Mouse (Mus musculus): ENCODE measurements around the gene Pank2. TPM values are rescaled to one million over a fixed set of nuclear protein-coding genes. Genes with fewer than 3 reads are reported as not detected.
"Not testable (repeated sequence)": the region's sequence is repeated elsewhere in the genome, so short reads cannot be mapped to it uniquely, and the experiment has no call there.

Pank2 gene
- total RNA-seq, 1 experiment = 22.0 TPM

- Histone ChIP-seq H3K36me3 (ENCODE audit: control insufficient read depth, insufficient read depth, low read length, poor library complexity, severe bottlenecking) (no peaks in the 10 kb centered on the region), H3K9ac (ENCODE audit: insufficient read depth, low read depth, low read length, poor library complexity, severe bottlenecking) (no peak overlapping the region), H3K4me3 (ENCODE audit: insufficient read depth in 1 of 2, low read depth in 1 of 2, low read length in 2 of 2, poor library complexity in 1 of 2, severe bottlenecking in 1 of 2) (no peak overlapping the region), H3K27ac (ENCODE audit: insufficient read depth, low read depth, low read length, poor library complexity, severe bottlenecking) (no peak overlapping the region), H3K9me3 (ENCODE audit: control insufficient read depth, insufficient read depth, low read depth, low read length) (no peaks in the 10 kb centered on the region), H3K4me1 (ENCODE audit: control insufficient read depth in 2 of 2, insufficient read depth in 2 of 2, low read length in 2 of 2, poor library complexity in 1 of 2) (peaks cover 0 to 4% of the 10 kb centered on the region in 2 experiments; a peak in 3 of 4 replicates)
- TF ChIP-seq ZC3H11A (IDR thresholded peaks at IDR 0.05; ENCODE audit: borderline replicate concordance, low read depth, low read length) = no peak
- no peak for TF ChIP-seq CHD2 (IDR thresholded peaks at IDR 0.05; ENCODE audit: low read depth, low read length)
- no peak for TF ChIP-seq ZNF384 (IDR thresholded peaks at IDR 0.05; ENCODE audit: low read depth, low read length)
- no peak for TF ChIP-seq HCFC1 (IDR thresholded peaks at IDR 0.05; ENCODE audit: borderline replicate concordance, insufficient read depth, low read length)
- TF ChIP-seq MAFK (IDR thresholded peaks at IDR 0.05; ENCODE audit: insufficient read depth, low read depth, low read length) = no peak
- in situ Hi-C loops (cut with MboI; ENCODE audit: low sequenced_read_pairs in 2 of 2, unreplicated experiment in 2 of 2) = no loop called here
- no peak for DNase-seq (ENCODE audit: low read depth, low spot score)
These were observed 40.3 kb upstream of the Pank2 start for GRCm38 (mm10) chr2:131221853-131222515.

- no peaks in the 10 kb centered on the region for H3K9me3 ChIP-seq (ENCODE audit: control insufficient read depth, insufficient read depth, low read depth, low read length)
- no peak for TF ChIP-seq CHD2 (IDR thresholded peaks at IDR 0.05; ENCODE audit: low read depth, low read length)
- TF ChIP-seq MAFK (IDR thresholded peaks at IDR 0.05; ENCODE audit: insufficient read depth, low read depth, low read length) = no peak
- no peak for TF ChIP-seq ZNF384 (IDR thresholded peaks at IDR 0.05; ENCODE audit: low read depth, low read length)
- no peak for TF ChIP-seq HCFC1 (IDR thresholded peaks at IDR 0.05; ENCODE audit: borderline replicate concordance, insufficient read depth, low read length)
- no peak for TF ChIP-seq ZC3H11A (IDR thresholded peaks at IDR 0.05; ENCODE audit: borderline replicate concordance, low read depth, low read length)
- no peak overlapping the region for H3K27ac ChIP-seq (ENCODE audit: insufficient read depth, low read depth, low read length, poor library complexity, severe bottlenecking)
- peaks cover 0 to 2% of the 10 kb centered on the region in 2 experiments; a peak in 2 of 4 replicates for H3K4me1 ChIP-seq (ENCODE audit: control insufficient read depth in 2 of 2, insufficient read depth in 2 of 2, low read length in 2 of 2, poor library complexity in 1 of 2)
- H3K36me3 ChIP-seq (ENCODE audit: control insufficient read depth, insufficient read depth, low read length, poor library complexity, severe bottlenecking) = no peaks in the 10 kb centered on the region
- no peak for DNase-seq (ENCODE audit: low read depth, low spot score)
- H3K4me3 ChIP-seq (ENCODE audit: insufficient read depth in 1 of 2, low read depth in 1 of 2, low read length in 2 of 2, poor library complexity in 1 of 2, severe bottlenecking in 1 of 2) = no peak overlapping the region
- in situ Hi-C loops (cut with MboI; ENCODE audit: low sequenced_read_pairs in 2 of 2, unreplicated experiment in 2 of 2) = no loop called here
- H3K9ac ChIP-seq (ENCODE audit: insufficient read depth, low read depth, low read length, poor library complexity, severe bottlenecking) = no peak overlapping the region
These were observed 39.7 kb upstream of the Pank2 start for GRCm38 (mm10) chr2:131222562-131222961.

GRCm38 (mm10) chr2:131223569-131223968, 38.7 kb upstream of the Pank2 start:
- Histone ChIP-seq H3K4me1 (ENCODE audit: control insufficient read depth in 2 of 2, insufficient read depth in 2 of 2, low read length in 2 of 2, poor library complexity in 1 of 2) (peaks cover 0 to 2% of the 10 kb centered on the region in 2 experiments; a peak in 1 of 4 replicates), H3K27ac (ENCODE audit: insufficient read depth, low read depth, low read length, poor library complexity, severe bottlenecking) (no peak overlapping the region), H3K36me3 (ENCODE audit: control insufficient read depth, insufficient read depth, low read length, poor library complexity, severe bottlenecking) (no peaks in the 10 kb centered on the region), H3K9ac (ENCODE audit: insufficient read depth, low read depth, low read length, poor library complexity, severe bottlenecking) (no peak overlapping the region), H3K9me3 (ENCODE audit: control insufficient read depth, insufficient read depth, low read depth, low read length) (no peaks in the 10 kb centered on the region), H3K4me3 (ENCODE audit: insufficient read depth in 1 of 2, low read depth in 1 of 2, low read length in 2 of 2, poor library complexity in 1 of 2, severe bottlenecking in 1 of 2) (no peak overlapping the region)
- DNase-seq (ENCODE audit: low read depth, low spot score) = no peak
- TF ChIP-seq MAFK (IDR thresholded peaks at IDR 0.05; ENCODE audit: insufficient read depth, low read depth, low read length) (no peak), CHD2 (IDR thresholded peaks at IDR 0.05; ENCODE audit: low read depth, low read length) (no peak), ZNF384 (IDR thresholded peaks at IDR 0.05; ENCODE audit: low read depth, low read length) (no peak), ZC3H11A (IDR thresholded peaks at IDR 0.05; ENCODE audit: borderline replicate concordance, low read depth, low read length) (no peak), HCFC1 (IDR thresholded peaks at IDR 0.05; ENCODE audit: borderline replicate concordance, insufficient read depth, low read length) (no peak)
- in situ Hi-C loops (cut with MboI; ENCODE audit: low sequenced_read_pairs in 2 of 2, unreplicated experiment in 2 of 2) = no loop called here

- Histone ChIP-seq H3K4me1 (ENCODE audit: control insufficient read depth in 2 of 2, insufficient read depth in 2 of 2, low read length in 2 of 2, poor library complexity in 1 of 2) (peaks cover 2% of the 10 kb centered on the region in 2 experiments; a peak in 2 of 4 replicates), H3K36me3 (ENCODE audit: control insufficient read depth, insufficient read depth, low read length, poor library complexity, severe bottlenecking) (no peaks in the 10 kb centered on the region), H3K9ac (ENCODE audit: insufficient read depth, low read depth, low read length, poor library complexity, severe bottlenecking) (no peak overlapping the region), H3K27ac (ENCODE audit: insufficient read depth, low read depth, low read length, poor library complexity, severe bottlenecking) (no peak overlapping the region), H3K4me3 (ENCODE audit: insufficient read depth in 1 of 2, low read depth in 1 of 2, low read length in 2 of 2, poor library complexity in 1 of 2, severe bottlenecking in 1 of 2) (no peak overlapping the region), H3K9me3 (ENCODE audit: control insufficient read depth, insufficient read depth, low read depth, low read length) (no peaks in the 10 kb centered on the region)
- TF ChIP-seq MAFK (IDR thresholded peaks at IDR 0.05; ENCODE audit: insufficient read depth, low read depth, low read length) (no peak), ZC3H11A (IDR thresholded peaks at IDR 0.05; ENCODE audit: borderline replicate concordance, low read depth, low read length) (no peak), HCFC1 (IDR thresholded peaks at IDR 0.05; ENCODE audit: borderline replicate concordance, insufficient read depth, low read length) (no peak), CHD2 (IDR thresholded peaks at IDR 0.05; ENCODE audit: low read depth, low read length) (no peak), ZNF384 (IDR thresholded peaks at IDR 0.05; ENCODE audit: low read depth, low read length) (no peak)
- DNase-seq (ENCODE audit: low read depth, low spot score) = no peak
- in situ Hi-C loops (cut with MboI; ENCODE audit: low sequenced_read_pairs in 2 of 2, unreplicated experiment in 2 of 2) = no loop called here
These were observed 37.1 kb upstream of the Pank2 start for GRCm38 (mm10) chr2:131225178-131225577.

- H3K4me3 ChIP-seq (ENCODE audit: insufficient read depth in 1 of 2, low read depth in 1 of 2, low read length in 2 of 2, poor library complexity in 1 of 2, severe bottlenecking in 1 of 2); H3K27ac ChIP-seq (ENCODE audit: insufficient read depth, low read depth, low read length, poor library complexity, severe bottlenecking); H3K9ac ChIP-seq (ENCODE audit: insufficient read depth, low read depth, low read length, poor library complexity, severe bottlenecking); H3K9me3 ChIP-seq (ENCODE audit: control insufficient read depth, insufficient read depth, low read depth, low read length); H3K36me3 ChIP-seq (ENCODE audit: control insufficient read depth, insufficient read depth, low read length, poor library complexity, severe bottlenecking); DNase-seq (ENCODE audit: low read depth, low spot score); in situ Hi-C loops (cut with MboI; ENCODE audit: low sequenced_read_pairs in 2 of 2, unreplicated experiment in 2 of 2); H3K4me1 ChIP-seq (ENCODE audit: control insufficient read depth in 2 of 2, insufficient read depth in 2 of 2, low read length in 2 of 2, poor library complexity in 1 of 2): not testable (repeated sequence)
These were observed 35.6 kb upstream of the Pank2 start for GRCm38 (mm10) chr2:131226669-131227068.

Measured in ES-E14 (cell line).